Mouse (Mus musculus) urinary bladder, postnatal 25 days (tissue): ENCODE data around the gene Cyp2s1.

Source experiments
- DNase-seq: peaks from one replicate; pipeline ENCODE4 v3.0.0; 2022; ENCODE audit warnings: low spot score

The Cyp2s1 gene

GRCm38 (mm10) chr7:25816241-25816919 lies at the start of gene Cyp2s1:
Gene Cyp2s1, minus strand, starts transcription at chr7:25816913.
- DNase-seq, result peak; percentile 52

GRCm38 (mm10) chr7:25864861-25865260 lies 48.1 kb upstream of the Cyp2s1 start:
- DNase-seq, result no peak

GRCm38 (mm10) chr7:25863756-25864155 lies 47.0 kb upstream of the Cyp2s1 start:
- DNase-seq, result no peak

GRCm38 (mm10) chr7:25862365-25862764 lies 45.7 kb upstream of the Cyp2s1 start:
- DNase-seq, result no peak

GRCm38 (mm10) chr7:25859962-25860870 lies 43.5 kb upstream of the Cyp2s1 start:
- no peak for DNase-seq

- DNase-seq, result peak; percentile 77
Measured at GRCm38 (mm10) chr7:25855082-25855481, 38.4 kb upstream of the Cyp2s1 start.

GRCm38 (mm10) chr7:25848444-25848812 lies 31.7 kb upstream of the Cyp2s1 start:
- DNase-seq, result no peak

- peak; percentile 94 for DNase-seq
Measured at GRCm38 (mm10) chr7:25847722-25848443, 31.2 kb upstream of the Cyp2s1 start.

- no peak for DNase-seq
Measured at GRCm38 (mm10) chr7:25844885-25845284, 28.2 kb upstream of the Cyp2s1 start.

- no peak for DNase-seq
Measured at GRCm38 (mm10) chr7:25844423-25844822, 27.7 kb upstream of the Cyp2s1 start.

GRCm38 (mm10) chr7:25843492-25843891 lies 26.8 kb upstream of the Cyp2s1 start:
- DNase-seq, result no peak

- DNase-seq, result no peak
Measured at GRCm38 (mm10) chr7:25840908-25841307, 24.2 kb upstream of the Cyp2s1 start.

GRCm38 (mm10) chr7:25835188-25835891 lies 18.6 kb upstream of the Cyp2s1 start:
- no peak for DNase-seq

GRCm38 (mm10) chr7:25831557-25832530 lies 15.1 kb upstream of the Cyp2s1 start:
- no peak for DNase-seq

- DNase-seq, result no peak
Measured at GRCm38 (mm10) chr7:25830251-25830650, 13.5 kb upstream of the Cyp2s1 start.

- no peak for DNase-seq
Measured at GRCm38 (mm10) chr7:25827199-25827598, 10.5 kb upstream of the Cyp2s1 start.

- no peak for DNase-seq
Measured at GRCm38 (mm10) chr7:25826029-25826428, 9.3 kb upstream of the Cyp2s1 start.

GRCm38 (mm10) chr7:25825043-25825442 lies 8.3 kb upstream of the Cyp2s1 start:
- no peak for DNase-seq

GRCm38 (mm10) chr7:25815571-25815970 lies 1.1 kb downstream of the Cyp2s1 start:
- no peak for DNase-seq

- DNase-seq, result no peak
Measured at GRCm38 (mm10) chr7:25814711-25815110, 2.0 kb downstream of the Cyp2s1 start.

- DNase-seq, result no peak
Measured at GRCm38 (mm10) chr7:25812195-25812594, 4.5 kb downstream of the Cyp2s1 start.
